Mouse (Mus musculus) liver, adult (tissue): ENCODE results near the gene Nudt3.

ENCODE experiments used
- GATA4 ChIP-seq: IDR thresholded peaks from 2 replicates; pipeline ENCODE4 v1.6.1; 2014; ENCODE audit warnings: mild to moderate bottlenecking, low read length; ENCODE audit not compliant: insufficient replicate concordance

The Nudt3 gene

DNA sequence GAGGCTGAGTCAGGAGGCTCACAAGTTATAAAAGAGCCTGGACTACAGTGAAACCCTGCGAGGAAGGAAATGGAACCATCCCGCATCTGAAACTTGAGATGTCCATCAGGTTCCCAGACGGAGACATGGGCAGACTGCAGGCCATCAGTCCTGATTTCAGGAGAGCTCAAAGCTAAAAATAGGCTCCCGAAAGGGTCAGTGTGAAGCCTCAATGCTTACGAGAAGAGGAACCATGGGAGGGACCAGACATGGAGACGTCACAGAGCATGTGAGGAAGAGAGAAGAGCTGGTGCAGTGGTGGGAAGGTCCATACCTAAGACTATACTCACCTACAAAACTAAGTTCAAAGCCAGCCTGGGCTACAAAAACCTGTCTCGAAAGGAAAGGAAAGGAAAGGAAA, 7.9 kb downstream of the Nudt3 start:
- TF ChIP-seq GATA4 = no peak

DNA sequence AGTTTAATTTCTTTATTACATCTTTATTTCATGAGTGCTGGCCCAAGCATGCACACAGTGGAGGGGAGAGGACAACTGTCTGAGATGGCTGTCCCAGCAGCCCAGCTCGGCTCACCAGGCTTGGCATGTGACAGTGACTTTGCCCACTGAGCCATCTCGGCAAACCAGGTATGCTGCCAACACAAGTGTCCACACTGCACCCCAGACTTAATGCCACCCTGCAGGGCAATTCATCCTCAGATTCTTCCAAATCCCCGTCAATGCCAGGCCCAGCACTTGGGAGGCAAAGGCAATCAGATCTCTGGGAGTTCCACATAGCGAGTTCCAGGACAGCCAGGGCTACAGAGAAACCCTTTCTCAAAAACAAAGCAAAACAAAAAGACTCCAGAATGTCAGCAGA, 10.3 kb downstream of the Nudt3 start:
- TF ChIP-seq GATA4 = no peak

DNA sequence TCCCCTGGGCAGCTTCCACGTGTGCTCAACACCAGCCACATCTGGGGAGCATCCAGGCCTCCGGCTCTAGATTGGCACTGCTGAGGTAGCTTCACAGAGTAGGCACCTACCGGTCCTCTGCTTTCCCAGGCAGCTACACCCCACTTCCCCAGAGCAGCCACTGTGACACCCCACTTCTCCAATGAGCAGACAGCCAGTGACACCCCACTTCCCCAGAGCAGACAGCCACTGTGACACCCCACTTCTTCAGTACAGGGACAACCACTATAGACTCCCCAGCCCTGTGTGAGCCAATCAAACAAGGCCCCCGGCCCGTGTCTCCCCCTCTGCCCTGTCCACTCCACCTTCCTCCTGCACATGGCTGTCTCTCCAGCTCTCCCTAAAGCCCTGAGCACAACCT, 11.3 kb downstream of the Nudt3 start:
- TF ChIP-seq GATA4 = no peak

DNA sequence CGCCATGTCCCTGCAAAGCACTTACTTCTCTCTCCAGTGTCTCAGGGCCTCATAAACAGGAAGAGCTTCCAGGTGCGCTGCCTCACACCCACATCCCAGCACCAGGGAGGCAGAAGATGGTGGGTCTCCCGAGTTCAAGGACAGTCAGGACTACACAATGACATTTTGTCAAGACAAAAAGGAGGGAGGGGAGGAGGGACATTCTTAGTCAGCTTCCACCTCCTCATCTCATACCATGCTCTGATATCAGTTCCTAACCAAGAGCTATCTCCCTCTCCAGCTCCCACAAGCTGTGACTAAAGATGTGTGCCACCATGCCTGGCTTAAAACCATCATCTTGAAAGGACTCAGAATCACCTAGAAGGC, 11.8 kb downstream of the Nudt3 start:
- no peak for TF ChIP-seq GATA4

DNA sequence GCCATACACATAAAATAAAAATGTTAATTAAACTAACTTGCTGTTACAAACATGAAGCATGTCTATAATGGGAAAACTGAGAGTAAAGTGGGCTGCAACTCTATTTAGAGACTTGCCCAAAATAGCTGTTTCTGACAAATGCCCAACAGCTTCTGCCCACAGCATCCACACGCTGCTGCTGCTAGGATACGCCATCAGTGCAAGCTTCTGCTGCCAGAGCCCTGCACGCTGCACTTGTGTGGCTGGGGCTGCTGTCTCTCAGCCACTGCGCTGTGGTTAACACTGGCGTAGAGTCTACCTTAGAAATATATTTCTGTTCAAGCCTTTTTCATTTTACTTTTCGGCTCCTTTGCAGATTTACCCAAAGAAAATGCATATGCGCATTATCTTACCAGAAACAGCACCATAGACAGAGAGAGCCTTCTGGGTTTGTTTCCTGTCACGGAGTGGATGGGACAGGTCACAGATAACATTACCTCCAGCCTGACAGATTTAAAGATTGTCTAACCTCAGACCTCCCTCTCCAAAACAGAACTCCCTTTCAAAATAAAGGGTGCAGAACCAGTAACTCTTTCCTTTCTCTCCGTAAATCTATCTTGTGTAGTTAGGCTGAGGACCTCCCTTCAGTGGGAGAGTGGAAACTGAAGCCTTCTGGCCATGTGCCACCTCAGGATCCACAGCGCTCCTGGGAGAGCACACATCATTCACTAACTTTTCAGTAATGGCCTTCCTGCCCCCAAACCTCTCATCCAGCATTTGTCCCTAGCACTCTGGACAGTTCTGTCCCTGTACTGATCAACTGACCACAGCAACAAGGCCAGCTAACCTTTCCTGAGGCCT, 12.4 kb downstream of the Nudt3 start:
- TF ChIP-seq GATA4 = no peak

DNA sequence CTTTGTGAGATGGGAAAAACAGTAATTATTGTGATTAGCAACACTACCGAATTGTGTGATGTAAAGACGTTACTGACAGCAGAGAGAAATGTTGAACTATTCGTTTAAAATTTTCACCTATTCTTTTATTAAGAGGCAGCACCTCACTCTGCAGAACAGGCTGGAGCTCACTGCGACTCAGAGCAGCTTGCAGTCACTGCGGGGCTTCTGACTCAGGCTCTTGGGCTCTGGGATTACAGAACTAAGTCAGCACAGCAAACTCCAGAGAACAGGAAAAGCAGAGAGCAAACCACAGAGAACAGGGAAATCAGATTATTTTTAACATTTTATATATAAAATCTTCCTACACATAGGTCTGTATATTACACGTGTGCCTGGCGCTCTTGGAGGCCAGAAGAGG, 13.7 kb downstream of the Nudt3 start:
- no peak for TF ChIP-seq GATA4

DNA sequence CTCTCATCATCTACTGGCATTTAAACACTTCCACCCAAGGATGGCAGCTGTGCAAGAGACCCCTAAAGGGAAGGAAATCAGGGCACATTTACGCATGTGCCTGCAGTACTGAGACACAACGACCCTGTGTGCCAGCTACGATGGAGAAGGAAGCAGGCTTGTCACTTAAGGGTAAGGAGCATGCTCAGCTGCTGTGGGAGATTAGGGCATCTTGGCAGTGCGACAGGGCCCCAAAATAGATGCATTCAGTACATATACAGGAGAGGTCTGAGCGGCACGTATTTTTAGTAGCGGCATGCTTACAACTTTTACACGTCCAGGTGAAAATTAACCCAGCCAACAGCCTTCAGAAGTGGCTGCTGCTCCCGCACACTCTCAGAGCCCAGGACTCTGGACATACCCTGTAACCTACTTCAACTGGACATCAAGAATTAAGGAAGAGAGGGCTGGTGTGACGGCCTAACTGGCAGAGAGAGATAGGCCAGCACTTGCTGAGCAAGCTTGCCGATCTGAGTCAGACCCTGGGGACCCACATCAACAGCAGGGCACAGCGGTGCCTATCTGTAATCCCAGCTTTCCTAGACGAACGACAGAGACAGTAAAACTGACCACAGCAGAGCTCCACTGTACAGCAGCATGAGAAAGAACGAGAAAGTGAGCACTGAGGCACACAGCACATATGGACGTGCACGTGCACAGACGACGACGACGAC, 19.6 kb downstream of the Nudt3 start:
- TF ChIP-seq GATA4 = no peak

DNA sequence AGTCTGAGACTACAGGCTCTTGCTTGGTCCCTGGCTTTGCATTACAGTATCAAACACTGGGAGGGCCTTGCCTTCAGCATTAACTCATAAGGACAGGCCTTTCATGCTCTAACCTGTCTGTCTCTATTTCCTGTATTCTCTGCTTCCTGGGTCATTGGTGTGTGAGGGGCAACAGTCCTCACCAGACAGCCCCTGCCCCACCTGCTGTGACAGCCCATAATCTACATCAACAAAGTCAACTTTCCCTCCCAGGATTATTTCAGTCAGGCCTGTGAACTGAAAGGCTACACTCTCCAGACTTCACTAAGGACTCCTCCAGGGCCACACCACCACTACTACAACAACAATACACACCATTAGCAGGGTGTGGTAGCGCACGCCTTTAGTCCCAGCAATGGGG, 20.3 kb downstream of the Nudt3 start:
- TF ChIP-seq GATA4 = no peak

DNA sequence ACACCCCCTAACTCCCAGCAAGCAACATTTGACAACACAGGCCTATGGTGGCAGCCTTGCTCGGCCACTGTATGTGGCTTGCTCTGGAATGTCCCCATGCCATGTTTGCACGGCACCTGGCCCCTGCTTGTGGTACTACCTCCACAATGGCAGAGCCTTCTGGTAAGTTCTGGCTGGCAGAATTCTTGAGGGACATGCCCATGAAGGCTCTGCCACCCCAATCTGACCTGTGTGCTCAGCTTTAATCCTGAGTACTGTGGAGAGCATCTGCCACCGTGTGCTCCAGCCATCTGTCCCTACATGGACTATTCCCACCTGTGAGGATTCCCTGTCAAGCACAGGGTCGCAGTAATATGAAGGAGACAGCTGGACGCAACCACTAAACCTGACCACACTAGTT, 22.4 kb downstream of the Nudt3 start:
- no peak for TF ChIP-seq GATA4

DNA sequence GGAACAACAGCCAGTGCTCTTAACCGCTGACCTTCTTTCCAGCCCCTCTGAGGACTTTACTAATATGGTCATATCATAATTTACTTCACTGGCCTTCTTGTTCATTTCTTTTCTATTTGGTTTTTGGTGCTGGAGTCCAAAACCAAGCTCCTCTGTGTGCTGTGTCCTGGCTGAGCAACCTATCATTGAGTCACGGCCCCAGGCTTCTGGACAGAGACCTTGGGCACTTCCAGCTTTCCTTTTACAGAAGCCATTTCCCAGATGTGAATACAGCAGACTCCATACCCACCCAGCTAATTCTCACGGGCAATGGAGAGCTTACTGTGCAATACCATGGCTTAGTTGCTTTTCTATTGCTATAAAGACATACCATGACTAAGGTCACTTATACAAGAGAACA, 23.0 kb downstream of the Nudt3 start:
- TF ChIP-seq GATA4 = no peak

DNA sequence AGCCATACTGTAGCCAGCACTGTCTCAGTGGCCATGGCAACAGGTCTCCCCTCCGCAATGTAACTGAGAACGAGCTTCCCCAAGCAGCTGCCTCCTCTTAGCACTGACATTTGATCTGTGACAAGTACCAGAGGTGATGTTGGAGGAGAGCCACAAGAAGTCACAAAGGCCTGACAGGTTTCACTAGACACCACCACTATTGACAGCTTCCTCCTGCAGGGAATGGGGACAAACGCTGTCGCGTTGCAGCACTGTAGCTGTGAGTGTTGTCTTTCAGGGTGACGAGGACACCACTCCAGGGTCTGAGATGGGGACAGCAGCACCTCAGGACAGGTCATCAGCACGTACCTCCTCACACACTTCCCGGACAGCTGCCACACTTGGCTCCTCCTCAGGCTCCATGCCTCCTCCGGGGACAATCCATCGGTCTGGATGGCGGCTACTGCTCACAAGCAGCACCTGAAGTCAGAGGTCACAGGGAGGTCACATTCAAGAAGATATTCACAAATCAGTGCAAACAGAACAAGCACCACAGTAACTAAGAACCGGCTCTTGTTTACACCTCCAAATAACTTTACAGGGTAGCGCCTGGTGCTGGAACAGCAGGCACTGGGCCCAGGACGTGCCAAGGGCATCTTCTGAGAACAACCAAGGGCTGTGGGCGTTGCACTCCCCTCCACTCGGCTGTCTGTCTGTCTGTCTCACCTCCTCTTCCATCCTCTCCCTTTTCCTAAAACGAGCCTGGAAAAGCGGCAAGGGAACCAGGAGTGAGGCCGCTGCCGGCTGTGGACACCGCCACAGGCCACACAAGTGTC, 26.7 kb downstream of the Nudt3 start:
- no peak for TF ChIP-seq GATA4

DNA sequence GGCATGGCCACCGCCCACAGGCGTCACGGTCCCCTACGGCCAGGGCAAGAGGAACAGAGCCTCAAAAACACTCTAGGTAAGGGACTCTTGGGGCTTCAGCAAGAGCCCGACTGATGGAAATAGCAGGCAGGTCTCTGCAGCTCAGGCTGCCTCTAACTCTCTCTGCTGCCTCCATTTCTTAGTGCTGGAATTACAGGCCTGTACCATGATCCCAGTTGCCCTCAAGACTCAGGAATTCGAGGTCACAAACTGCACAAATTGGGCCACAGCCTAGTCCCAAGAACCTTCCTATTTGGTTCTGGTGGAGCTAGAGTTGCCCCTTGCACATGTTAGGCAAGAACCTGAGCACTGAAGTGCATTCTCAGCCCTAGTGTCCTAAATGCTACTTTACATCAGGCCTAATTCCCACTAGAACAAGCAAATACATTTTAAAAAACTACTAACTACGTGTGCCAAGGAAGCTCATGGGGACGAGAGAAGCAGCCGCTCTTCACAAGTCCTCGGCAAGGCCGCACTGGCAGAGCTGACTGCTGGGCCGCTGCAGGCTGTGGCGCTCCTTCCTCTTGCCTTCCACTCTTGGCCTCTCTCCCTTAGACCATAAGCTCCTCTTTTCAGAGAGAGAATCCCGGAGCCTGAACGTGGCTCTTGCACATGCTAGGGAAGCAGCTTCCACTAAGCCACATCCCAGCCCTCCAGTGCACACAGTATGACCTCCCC, 27.5 kb downstream of the Nudt3 start:
- TF ChIP-seq GATA4 = no peak

DNA sequence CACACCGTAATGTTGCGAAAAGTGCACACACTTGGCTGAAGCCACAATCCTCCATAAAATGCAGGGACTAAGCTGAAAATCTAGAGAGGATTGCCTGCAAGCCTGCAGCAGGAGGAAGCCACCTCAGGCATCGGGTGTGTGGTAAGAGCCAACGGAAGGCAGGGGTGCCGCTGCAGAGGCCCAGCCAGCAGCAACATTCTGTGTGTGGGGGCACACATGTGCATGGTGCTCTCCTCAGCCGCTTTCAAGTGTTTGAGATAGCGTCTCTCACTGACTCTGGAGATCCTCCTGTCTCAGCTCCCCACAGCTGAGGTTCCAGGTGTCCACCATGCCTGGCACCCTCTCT, 30.8 kb downstream of the Nudt3 start:
- no peak for TF ChIP-seq GATA4

DNA sequence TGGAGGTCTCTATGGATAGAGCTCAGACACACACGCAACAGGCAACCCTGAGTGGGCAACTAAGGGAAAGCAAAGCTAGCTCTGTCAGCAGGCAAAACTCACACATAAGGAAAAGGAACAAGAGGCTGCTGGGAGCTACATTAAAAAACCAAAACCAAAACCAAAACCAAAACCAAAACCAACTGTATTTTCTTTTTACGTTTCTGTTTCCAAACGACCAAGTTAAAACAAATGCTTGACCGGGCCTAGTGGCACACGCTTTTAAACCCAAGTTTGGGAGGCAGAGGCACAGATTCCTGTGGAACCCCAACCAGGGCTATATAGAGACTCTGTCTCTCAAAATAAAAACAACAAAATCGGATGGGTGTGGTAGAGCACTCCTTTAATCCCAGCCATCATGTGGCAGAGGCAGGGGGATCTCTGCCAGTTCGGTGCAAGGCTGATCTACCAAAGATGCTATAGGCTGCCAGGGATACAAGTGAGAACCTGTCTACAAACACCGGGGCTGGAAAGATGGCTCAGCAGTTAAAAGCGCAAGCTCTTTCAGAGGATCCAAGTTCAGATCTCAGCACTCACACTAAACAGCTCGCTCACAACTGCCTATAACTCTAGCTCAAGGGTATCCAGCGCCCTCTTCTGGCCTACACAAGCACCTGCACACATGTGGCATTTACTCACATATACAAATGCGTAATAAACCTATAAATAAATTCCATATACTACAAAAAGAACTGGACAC, 31.3 kb downstream of the Nudt3 start:
- no peak for TF ChIP-seq GATA4

DNA sequence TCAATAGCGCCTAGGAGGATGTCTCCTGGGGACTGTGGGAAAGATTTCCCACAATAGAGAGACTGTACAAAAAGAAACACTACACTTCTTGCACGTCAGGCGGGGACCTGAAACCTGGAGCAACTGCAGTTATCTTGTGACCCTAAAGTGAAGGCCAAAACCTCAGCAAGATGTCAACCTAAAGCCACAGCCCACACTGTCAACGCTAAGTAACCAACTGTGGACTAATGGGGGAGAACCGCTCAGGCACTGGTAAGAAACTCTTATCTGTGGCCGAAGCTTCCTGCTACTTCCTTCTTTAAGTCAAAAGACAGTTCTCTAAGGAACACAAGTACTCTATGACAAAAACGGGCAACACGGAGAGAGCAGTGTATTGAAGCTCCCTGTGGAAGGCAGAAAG, 35.1 kb downstream of the Nudt3 start:
- TF ChIP-seq GATA4 = no peak
